Mouse (Mus musculus) G1E-ER4 (cell line): ENCODE measurements around the gene Elavl1. TPM values are rescaled to one million over a fixed set of nuclear protein-coding genes. Genes with fewer than 3 reads are reported as not detected.

Experiments used
- GATA1 ChIP-seq: IDR thresholded peaks from one replicate; pipeline ENCODE4 v1.8.0; 2012; ENCODE audit warnings: low read length, inconsistent platforms
- polyA plus RNA-seq: library from polyadenylated mRNA; stranded (reverse); fragments of >175 nt; gene quantifications from 2 replicates; pipeline ENCODE4 v1.2.3, GENCODE M21; 2012

Gene Elavl1
- polyA plus RNA-seq, 1 experiment: 120 TPM

- TF ChIP-seq GATA1: no peak
These were observed 72.0 kb downstream of the Elavl1 start, which contains the start of gene Snapc2 for GRCm38 (mm10) chr8:4252934-4253841. Gene Snapc2 (plus strand): TSS chr8:4253080.

- no peak for TF ChIP-seq GATA1
These were observed 73.0 kb downstream of the Elavl1 start for GRCm38 (mm10) chr8:4252116-4252760.

- no peak for TF ChIP-seq GATA1
These were observed 74.8 kb downstream of the Elavl1 start for GRCm38 (mm10) chr8:4250306-4250970.

- TF ChIP-seq GATA1: no peak
These were observed 76.0 kb downstream of the Elavl1 start for GRCm38 (mm10) chr8:4249213-4249612.

- no peak for TF ChIP-seq GATA1
These were observed 77.2 kb downstream of the Elavl1 start, which contains the start of gene Tgfbr3l for GRCm38 (mm10) chr8:4247951-4248540. Gene Tgfbr3l (plus strand): TSS chr8:4248214.

GRCm38 (mm10) chr8:4247241-4247640 lies 78.0 kb downstream of the Elavl1 start:
- no peak for TF ChIP-seq GATA1

- no peak for TF ChIP-seq GATA1
These were observed 79.5 kb downstream of the Elavl1 start for GRCm38 (mm10) chr8:4245737-4246136.

- no peak for TF ChIP-seq GATA1
These were observed 80.2 kb downstream of the Elavl1 start for GRCm38 (mm10) chr8:4245061-4245460.

GRCm38 (mm10) chr8:4239193-4239890 lies 85.9 kb downstream of the Elavl1 start:
- no peak for TF ChIP-seq GATA1

GRCm38 (mm10) chr8:4238434-4239192 lies 86.6 kb downstream of the Elavl1 start, which contains the start of the genes Map2k7 and Gm49320:
Gene Map2k7 (plus strand): TSS chr8:4238740.
Gene Gm49320 (plus strand): TSS chr8:4238865.
- no peak for TF ChIP-seq GATA1

GRCm38 (mm10) chr8:4237814-4238433 lies 87.3 kb downstream of the Elavl1 start:
- TF ChIP-seq GATA1: no peak

Other genes with a start within 250 kb of the Elavl1 start
- not detected in 2 replicates for gene Cd209f, start 219.6 kb downstream of the Elavl1 start, polyA plus RNA-seq
- gene Cd209g, start 191.3 kb downstream of the Elavl1 start, polyA plus RNA-seq: not detected in 2 replicates
- 8.2 TPM in 2 replicates for gene Evi5l, start 158.8 kb downstream of the Elavl1 start, polyA plus RNA-seq
- gene Prr36, start 108.0 kb downstream of the Elavl1 start, polyA plus RNA-seq: 0.17 and 0.18 TPM in 2 replicates
- gene Lrrc8e, start 98.6 kb downstream of the Elavl1 start, polyA plus RNA-seq: 0.02 and 0.06 TPM in 2 replicates
- 137 and 182 TPM in 2 replicates for gene Map2k7, start 86.7 kb downstream of the Elavl1 start, polyA plus RNA-seq
- gene Gm49320, start 86.5 kb downstream of the Elavl1 start, polyA plus RNA-seq: 0.37 and 0.39 TPM in 2 replicates
- gene Tgfbr3l, start 77.2 kb downstream of the Elavl1 start, polyA plus RNA-seq: 16.2 and 20.9 TPM in 2 replicates
- 46.1 and 62.3 TPM in 2 replicates for gene Snapc2, start 72.3 kb downstream of the Elavl1 start, polyA plus RNA-seq
- gene Ctxn1, start 66.1 kb downstream of the Elavl1 start, polyA plus RNA-seq: 1.5 and 2.0 TPM in 2 replicates
- 80.8 and 85.8 TPM in 2 replicates for gene Timm44, start 49.5 kb downstream of the Elavl1 start, polyA plus RNA-seq
- 1.3 and 1.6 TPM in 2 replicates for gene Ccl25, start 203 bp downstream of the Elavl1 start, polyA plus RNA-seq
- gene Cers4, start 167.6 kb upstream of the Elavl1 start, polyA plus RNA-seq: not detected in 2 replicates